Mouse (Mus musculus) forebrain, embryonic 16.5 days (tissue): ENCODE data around the gene Cnnm1. TPM values are rescaled to one million over a fixed set of nuclear protein-coding genes. Genes with fewer than 3 reads are reported as not detected.

Experiments
- ATAC-seq: fragments of 200-750 bp; cut with Nextera tagmentation; 2 replicates; pipeline ENCODE4 v1.8.0; 2017; ENCODE audit warnings: mild to moderate bottlenecking, moderate library complexity
- H3K27ac ChIP-seq: fragments of 300-500 bp; sonication (generic); 2 replicates; pipeline ENCODE4 v1.5.1; 2014; ENCODE audit warnings: low read length, control low read depth
- H3K27me3 ChIP-seq: fragments of 300-500 bp; sonication (generic); replicated peaks from 2 replicates; pipeline ENCODE4 v1.6.1; 2014; ENCODE audit warnings: low read length; ENCODE audit not compliant: control insufficient read depth, insufficient read depth
- H3K36me3 ChIP-seq: fragments of 300-500 bp; sonication (generic); 2 replicates; pipeline ENCODE4 v1.6.1; 2014; ENCODE audit not compliant: control insufficient read depth, insufficient read depth
- H3K4me1 ChIP-seq: fragments of 300-500 bp; sonication (generic); replicated peaks from 2 replicates; pipeline ENCODE4 v1.6.1; 2014; ENCODE audit warnings: low read length; ENCODE audit not compliant: control insufficient read depth, insufficient read depth
- H3K4me2 ChIP-seq: fragments of 300-500 bp; sonication (generic); 2 replicates; pipeline ENCODE4 v1.6.1; 2014; ENCODE audit warnings: mild to moderate bottlenecking, low read length, control low read depth
- H3K4me3 ChIP-seq: fragments of 300-500 bp; sonication (generic); replicated peaks from 2 replicates; pipeline ENCODE4 v1.5.1; 2014; ENCODE audit warnings: mild to moderate bottlenecking, low read length, control low read depth
- H3K9ac ChIP-seq: fragments of 300-500 bp; sonication (generic); replicated peaks from 2 replicates; pipeline ENCODE4 v1.6.1; 2014; ENCODE audit warnings: low read depth, low read length, control low read depth
- H3K9me3 ChIP-seq: fragments of 300-500 bp; sonication (generic); 2 replicates; pipeline ENCODE4 v1.6.1; 2016; ENCODE audit warnings: low read length; ENCODE audit not compliant: control insufficient read depth
- WGBS: fragments of 180-500 bp; shearing (Covaris S2); extraction: QIAGEN DNeasy Blood & Tissue Kit; methylation state at CpG from one replicate; pipeline ENCODE4 v1.1.7; 2014; 5-methylcytosine and 5-hydroxymethylcytosine counted together
- polyA plus RNA-seq: library from polyadenylated mRNA; unstranded; fragments of >200 nt; fragmentation: Nextera tagmentation; extraction: Ambion mirVana; gene quantifications from 2 replicates; pipeline ENCODE4 v1.2.1, GENCODE M21; 2015

Cnnm1 gene
- polyA plus RNA-seq, 1 experiment from 2014 or later: 2.1 TPM

DNA sequence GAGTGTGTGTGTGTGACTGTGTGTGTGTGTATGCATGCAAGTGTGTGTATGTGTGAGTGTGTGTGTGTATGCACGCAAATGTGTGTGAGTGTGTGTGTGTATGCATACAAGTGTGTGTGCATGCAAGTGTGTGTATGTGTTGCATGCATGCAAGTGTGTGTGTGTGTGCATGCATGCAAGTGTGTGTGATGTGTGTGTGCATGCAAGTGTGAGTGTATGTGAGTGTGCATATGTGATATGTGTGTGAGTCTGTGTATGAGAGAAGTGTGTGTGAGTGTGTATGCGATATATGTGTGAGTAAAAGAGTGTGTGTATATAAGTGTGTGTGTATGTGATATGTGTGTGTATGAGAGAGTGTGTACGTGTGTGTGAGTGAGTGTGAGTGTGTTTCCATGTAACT, 95.1 kb downstream of the Cnnm1 start:
- H3K4me1 ChIP-seq: no peaks in the 10 kb centered on the region

DNA sequence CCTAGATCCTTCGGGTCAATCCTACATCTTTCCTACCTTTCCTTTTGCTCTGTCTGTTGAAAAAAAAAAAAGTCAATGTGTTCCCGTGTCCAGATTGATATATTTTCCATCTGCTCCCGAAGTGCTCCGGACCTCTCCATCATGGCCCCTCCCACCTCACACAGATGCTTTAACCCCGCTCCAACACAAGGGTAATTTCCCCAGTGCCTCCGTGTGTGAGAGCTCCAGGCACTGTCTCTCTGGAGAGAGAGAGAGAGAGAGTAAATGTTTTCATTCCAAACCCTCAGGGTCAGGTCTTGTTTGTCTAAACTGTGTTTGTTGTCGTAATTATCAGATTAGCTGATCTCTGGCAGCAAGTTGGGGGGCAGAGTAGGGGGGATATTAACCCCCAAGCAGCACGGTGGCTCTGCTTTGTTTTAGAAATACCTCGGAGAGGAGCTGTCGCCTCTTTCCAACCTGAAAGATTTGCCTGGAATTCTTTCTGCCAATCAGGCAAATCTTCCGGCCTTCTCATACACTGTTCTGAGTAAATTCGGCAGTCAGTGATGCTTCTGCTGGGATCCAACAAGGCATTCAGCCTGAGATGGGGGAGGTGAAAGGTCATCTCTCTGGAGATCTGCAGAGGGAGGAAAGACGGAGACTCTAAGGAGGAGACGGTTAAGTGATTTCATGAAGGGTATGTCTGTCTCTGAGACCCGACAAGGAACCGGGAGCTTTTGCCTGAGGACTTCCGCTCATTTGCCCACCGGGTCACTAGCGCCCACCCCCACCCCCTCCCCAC, 106.3 kb downstream of the Cnnm1 start:
- WGBS: 10% methylated on average over 19 of the region's 19 CpGs

More for the DNA sequence above, 95.1 kb downstream of the Cnnm1 start:
- 91% methylated on average over 3 of the region's 3 CpGs for WGBS
- no peak overlapping the region for H3K4me2 ChIP-seq
- H3K4me3 ChIP-seq: no peak overlapping the region
- H3K36me3 ChIP-seq: no peaks in the 10 kb centered on the region
- H3K27ac ChIP-seq: no peak overlapping the region
- H3K9ac ChIP-seq: no peak overlapping the region
- no peak for ATAC-seq
- H3K9me3 ChIP-seq: no peaks in the 10 kb centered on the region
- H3K27me3 ChIP-seq: no peaks in the 10 kb centered on the region

More for the DNA sequence above, 106.3 kb downstream of the Cnnm1 start:
- 0 out of 2 replicates have a peak overlapping the region, but pooled peaks have one; percentile 0 for H3K4me2 ChIP-seq
- 0 out of 2 replicates have a peak, but pooled peaks cover 4% of the 10 kb centered on the region for H3K4me1 ChIP-seq
- no peak overlapping the region for H3K4me3 ChIP-seq
- ATAC-seq: no peak
- H3K27me3 ChIP-seq: peaks cover 7% of the 10 kb centered on the region; the same call in 1 of the 2 replicates
- no peaks in the 10 kb centered on the region for H3K9me3 ChIP-seq
- no peak overlapping the region for H3K27ac ChIP-seq
- no peak overlapping the region for H3K9ac ChIP-seq
- H3K36me3 ChIP-seq: no peaks in the 10 kb centered on the region

Other genes starting within 250 kb of the Cnnm1 start
- gene Hpse2, start 52.1 kb upstream of the Cnnm1 start, polyA plus RNA-seq: 0.11 and 0.13 TPM in 2 replicates
- gene Got1, start 84.2 kb downstream of the Cnnm1 start, polyA plus RNA-seq: 72.2 and 78.6 TPM in 2 replicates
- 2.2 and 2.7 TPM in 2 replicates for gene Nkx2-3, start 171.9 kb downstream of the Cnnm1 start, polyA plus RNA-seq
- gene Slc25a28, start 234.4 kb downstream of the Cnnm1 start, polyA plus RNA-seq: 15.6 and 16.4 TPM in 2 replicates
- gene Entpd7, start 249.2 kb downstream of the Cnnm1 start, polyA plus RNA-seq: 8.9 and 9.6 TPM in 2 replicates